Mouse (Mus musculus) lung, postnatal 0 days (tissue): ENCODE measurements around the gene Ehmt1.

Experiments used
- CTCF ChIP-seq: IDR thresholded peaks from 2 replicates; pipeline ENCODE4 v1.5.1; 2016; ENCODE audit warnings: antibody characterized with exemption, mild to moderate bottlenecking
- EP300 ChIP-seq: IDR thresholded peaks from 2 replicates; pipeline ENCODE4 v1.6.1; 2016; ENCODE audit warnings: antibody characterized with exemption, mild to moderate bottlenecking, control low read depth

GRCm38 (mm10) chr2:24750051-24750450, 169.4 kb downstream of the Ehmt1 start:
- no peak for TF ChIP-seq EP300
- no peak for TF ChIP-seq CTCF
